Mouse (Mus musculus) frontal cortex, postnatal 10 days (tissue): ENCODE measurements at regions not wholly inside any gene's neighbourhood (a gene's known extent, or its start where the extent isn't known, plus 50 kb on each side); places are given as distances from the start of the nearest gene placed in this dataset.

ENCODE experiments used
- DNase-seq, 2 experiments: peaks; one replicate each; pipeline ENCODE4 v3.0.0; 2022; ENCODE audit warnings: low spot score in 2 of 2, mixed read lengths in 1 of 2

- peak; percentile 16 to 27 for DNase-seq
Measured at GRCm38 (mm10) chr6:32739162-32739745, 151.3 kb upstream of the Plxna4 start.

GRCm38 (mm10) chr6:32728706-32729105 lies 140.7 kb upstream of the Plxna4 start:
- no peak for DNase-seq

GRCm38 (mm10) chr6:32726571-32726970 lies 138.6 kb upstream of the Plxna4 start:
- DNase-seq: no peak

- DNase-seq: no peak
Measured at GRCm38 (mm10) chr6:32717860-32718259, 129.9 kb upstream of the Plxna4 start.

- DNase-seq: no peak
Measured at GRCm38 (mm10) chr6:32715137-32715536, 127.1 kb upstream of the Plxna4 start.

- DNase-seq: no peak
Measured at GRCm38 (mm10) chr6:32710208-32710607, 122.2 kb upstream of the Plxna4 start.

GRCm38 (mm10) chr6:32709566-32709965 lies 121.6 kb upstream of the Plxna4 start:
- DNase-seq: no peak

- DNase-seq: no peak
Measured at GRCm38 (mm10) chr6:32707417-32707816, 119.4 kb upstream of the Plxna4 start.

- DNase-seq: no peak
Measured at GRCm38 (mm10) chr6:32706376-32706775, 118.4 kb upstream of the Plxna4 start.

GRCm38 (mm10) chr6:32703466-32703865 lies 115.5 kb upstream of the Plxna4 start:
- no peak for DNase-seq

- DNase-seq: peak in 1 of 2 experiments; percentile 9
Measured at GRCm38 (mm10) chr6:32702245-32702791, 114.3 kb upstream of the Plxna4 start.

- DNase-seq: no peak
Measured at GRCm38 (mm10) chr6:32699811-32700210, 111.8 kb upstream of the Plxna4 start.

GRCm38 (mm10) chr6:32697771-32698270 lies 109.8 kb upstream of the Plxna4 start:
- no peak for DNase-seq

- no peak for DNase-seq
Measured at GRCm38 (mm10) chr6:32696037-32696436, 108.0 kb upstream of the Plxna4 start.

GRCm38 (mm10) chr6:32672552-32672951 lies 84.6 kb upstream of the Plxna4 start:
- no peak for DNase-seq

- no peak for DNase-seq
Measured at GRCm38 (mm10) chr6:32659743-32660142, 71.8 kb upstream of the Plxna4 start.

- DNase-seq: no peak
Measured at GRCm38 (mm10) chr6:32657378-32657777, 69.4 kb upstream of the Plxna4 start.

- no peak for DNase-seq
Measured at GRCm38 (mm10) chr6:32654188-32654587, 66.2 kb upstream of the Plxna4 start.

- no peak for DNase-seq
Measured at GRCm38 (mm10) chr6:32644016-32644415, 56.0 kb upstream of the Plxna4 start.

GRCm38 (mm10) chr6:32638843-32639242 lies 50.9 kb upstream of the Plxna4 start:
- DNase-seq: peak in 1 of 2 experiments; percentile 40
